Mouse (Mus musculus) lung, postnatal 10 days (tissue): ENCODE results near the gene Arhgap31.
A peak's percentile ranks its signal among the peaks of the same experiment; 100 is the strongest.

Experiments
- DNase-seq: peaks from one replicate; pipeline ENCODE4 v3.0.0; 2021

Gene Arhgap31

DNA sequence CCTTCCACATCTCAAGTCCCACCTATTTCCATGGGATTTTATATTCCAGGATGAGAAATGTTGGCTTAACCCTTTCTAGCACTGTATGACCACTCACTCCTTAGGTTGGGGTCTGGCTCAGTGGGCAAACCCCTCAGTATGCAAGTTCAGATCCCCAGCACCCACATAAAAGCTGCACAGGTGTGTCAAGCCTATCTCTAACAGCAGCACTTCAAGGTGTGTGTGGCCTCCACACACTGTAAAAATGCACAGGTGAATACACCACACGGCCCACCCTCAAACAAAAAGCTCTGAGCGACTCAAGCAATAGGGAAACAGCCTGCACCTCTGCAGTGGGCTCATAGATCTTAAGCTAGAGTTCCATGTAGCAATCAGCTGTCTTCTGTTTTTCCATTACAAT lies 117.0 kb downstream of the Arhgap31 start:
- no peak for DNase-seq

DNA sequence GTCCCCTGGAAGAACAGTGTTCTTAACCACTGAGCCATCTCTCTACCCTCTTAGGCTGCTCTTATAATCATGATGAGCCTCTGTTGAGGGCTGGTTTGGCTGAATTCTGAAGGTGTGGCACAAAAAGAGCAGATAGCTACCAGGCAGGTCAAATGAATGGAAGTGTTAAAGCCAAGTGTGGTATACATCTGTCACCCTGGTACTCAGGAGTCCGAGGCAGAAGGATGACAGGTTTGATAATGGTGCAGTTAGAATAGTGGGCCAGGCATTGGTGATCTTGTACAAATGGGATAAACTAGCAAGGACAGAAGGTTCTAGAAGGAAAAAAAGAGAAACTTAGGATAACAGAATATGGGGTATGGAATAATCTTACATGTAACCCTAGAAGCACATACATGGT lies 118.6 kb downstream of the Arhgap31 start:
- no peak for DNase-seq

DNA sequence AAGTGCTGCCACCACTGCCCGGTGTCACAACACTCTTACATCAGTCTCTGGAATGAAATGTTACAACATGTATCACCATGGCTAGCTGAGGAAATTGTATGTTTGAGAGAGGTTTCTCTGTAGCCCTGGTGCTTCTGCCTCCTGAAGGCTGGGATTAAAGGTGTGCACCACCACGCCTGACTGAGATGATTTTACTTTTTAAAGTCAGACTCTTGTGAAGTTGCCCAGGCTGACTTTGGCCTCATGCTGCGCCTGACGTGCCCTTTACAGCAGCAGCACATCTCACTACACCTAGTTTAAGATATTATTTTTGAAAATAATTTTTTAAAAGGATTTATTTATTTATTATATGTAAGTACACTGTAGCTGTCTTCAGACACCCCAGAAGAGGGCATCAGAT lies 120.1 kb downstream of the Arhgap31 start:
- no peak for DNase-seq

- no peak for DNase-seq
Observed at GRCm38 (mm10) chr16:38592026-38592678, 120.9 kb downstream of the Arhgap31 start.

- no peak for DNase-seq
Observed at GRCm38 (mm10) chr16:38591506-38591905, 121.6 kb downstream of the Arhgap31 start.

DNA sequence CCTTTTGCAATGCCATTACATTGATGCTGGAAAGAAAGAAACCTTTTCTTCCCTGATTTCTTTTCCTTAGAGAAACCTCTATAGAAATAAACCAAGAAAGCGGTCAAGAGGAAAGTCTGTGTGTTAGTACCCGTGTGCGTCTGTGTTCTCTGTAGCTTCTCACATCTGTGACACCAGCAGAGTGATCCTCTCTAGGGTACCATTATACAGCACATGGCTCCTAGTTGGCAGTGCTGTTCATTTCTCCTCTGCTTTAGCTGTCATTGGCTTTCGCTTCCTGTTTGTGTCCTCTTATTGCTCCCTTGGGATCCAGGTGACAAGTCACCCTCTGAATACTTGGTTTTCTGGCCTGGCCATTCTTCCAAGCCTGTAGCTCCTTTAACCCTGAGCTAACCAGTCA lies 125.5 kb downstream of the Arhgap31 start:
- no peak for DNase-seq

DNA sequence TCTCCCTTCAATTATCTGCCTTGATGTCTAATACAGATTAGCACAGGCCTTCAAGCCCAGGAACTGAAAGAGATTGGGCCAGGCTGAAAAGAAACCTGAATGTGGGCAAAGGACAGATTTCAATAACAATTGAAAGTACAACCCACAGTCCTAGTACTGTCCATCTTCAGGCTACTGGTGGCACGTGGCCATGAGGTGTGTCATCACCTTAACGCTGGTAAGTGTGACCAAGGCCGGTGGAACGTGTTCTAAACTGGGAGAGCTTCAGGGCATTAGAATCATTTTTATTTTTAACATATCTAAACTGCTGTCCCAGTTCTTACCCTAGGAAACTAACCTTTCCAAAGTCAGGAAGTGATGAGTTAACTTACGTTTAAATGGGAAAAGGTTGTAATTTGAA lies 125.9 kb downstream of the Arhgap31 start:
- DNase-seq, result no peak

DNA sequence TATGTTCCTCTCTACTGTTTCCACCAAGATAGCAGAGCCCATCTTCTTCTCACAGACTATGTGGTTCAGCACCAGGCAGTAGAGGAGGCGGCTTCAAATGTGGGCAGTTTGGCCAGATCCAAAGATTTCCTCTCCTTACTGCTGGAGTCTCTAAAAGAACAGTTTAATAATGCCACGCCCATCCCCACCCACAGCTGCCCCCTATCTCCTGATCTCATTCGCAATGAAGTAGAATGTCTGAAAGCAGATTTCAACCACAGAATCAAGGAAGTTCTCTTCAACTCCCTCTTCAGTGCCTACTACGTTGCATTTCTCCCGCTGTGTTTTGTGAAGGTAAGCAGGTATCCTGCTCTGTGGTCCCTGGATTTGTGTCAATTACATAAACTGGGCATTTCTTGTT lies 127.9 kb downstream of the Arhgap31 start:
- no peak for DNase-seq

DNA sequence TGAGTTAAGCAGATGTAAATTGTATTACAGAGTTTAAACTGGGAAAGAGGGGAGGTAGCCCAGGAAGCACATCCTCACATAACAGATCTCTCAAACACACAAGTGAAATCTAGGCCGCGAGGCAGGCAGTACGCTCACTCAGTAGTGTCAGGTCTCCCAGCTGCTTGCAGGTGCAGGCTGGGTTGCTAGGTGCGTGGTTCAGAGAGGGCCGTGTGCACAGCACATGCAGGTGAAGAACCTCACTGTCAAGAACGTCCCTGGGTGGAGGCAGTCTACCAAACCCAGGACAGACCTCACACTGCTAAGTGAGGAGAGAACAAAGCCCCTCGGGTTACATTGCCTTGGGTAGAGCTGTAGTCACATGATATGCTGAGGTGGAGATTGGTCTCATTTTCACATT lies 128.3 kb downstream of the Arhgap31 start:
- no peak for DNase-seq

DNA sequence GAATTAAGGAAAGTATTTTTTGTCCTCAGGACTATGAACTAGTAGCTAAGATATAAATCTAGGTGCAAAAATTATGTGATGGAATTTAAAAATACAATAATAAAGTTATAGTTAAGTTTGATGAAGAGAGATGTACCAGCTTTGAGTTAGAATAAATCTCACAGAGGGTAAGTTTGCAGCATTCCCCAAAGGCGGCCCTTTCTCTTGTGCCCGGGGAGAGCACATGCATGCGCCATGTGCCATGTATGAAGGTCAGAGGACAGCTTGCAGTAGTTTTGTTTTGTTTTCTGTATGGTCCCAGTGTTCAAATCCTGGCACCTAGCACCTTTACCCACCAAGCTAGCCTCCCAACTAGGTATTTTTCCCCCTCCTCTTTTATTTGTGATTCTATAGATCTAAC lies 141.6 kb downstream of the Arhgap31 start:
- DNase-seq, result no peak

GRCm38 (mm10) chr16:38568192-38568591 lies 144.9 kb downstream of the Arhgap31 start:
- DNase-seq, result no peak

GRCm38 (mm10) chr16:38563516-38563915 lies 149.6 kb downstream of the Arhgap31 start:
- no peak for DNase-seq

GRCm38 (mm10) chr16:38562968-38563327 lies 150.1 kb downstream of the Arhgap31 start:
- DNase-seq, result no peak

DNA sequence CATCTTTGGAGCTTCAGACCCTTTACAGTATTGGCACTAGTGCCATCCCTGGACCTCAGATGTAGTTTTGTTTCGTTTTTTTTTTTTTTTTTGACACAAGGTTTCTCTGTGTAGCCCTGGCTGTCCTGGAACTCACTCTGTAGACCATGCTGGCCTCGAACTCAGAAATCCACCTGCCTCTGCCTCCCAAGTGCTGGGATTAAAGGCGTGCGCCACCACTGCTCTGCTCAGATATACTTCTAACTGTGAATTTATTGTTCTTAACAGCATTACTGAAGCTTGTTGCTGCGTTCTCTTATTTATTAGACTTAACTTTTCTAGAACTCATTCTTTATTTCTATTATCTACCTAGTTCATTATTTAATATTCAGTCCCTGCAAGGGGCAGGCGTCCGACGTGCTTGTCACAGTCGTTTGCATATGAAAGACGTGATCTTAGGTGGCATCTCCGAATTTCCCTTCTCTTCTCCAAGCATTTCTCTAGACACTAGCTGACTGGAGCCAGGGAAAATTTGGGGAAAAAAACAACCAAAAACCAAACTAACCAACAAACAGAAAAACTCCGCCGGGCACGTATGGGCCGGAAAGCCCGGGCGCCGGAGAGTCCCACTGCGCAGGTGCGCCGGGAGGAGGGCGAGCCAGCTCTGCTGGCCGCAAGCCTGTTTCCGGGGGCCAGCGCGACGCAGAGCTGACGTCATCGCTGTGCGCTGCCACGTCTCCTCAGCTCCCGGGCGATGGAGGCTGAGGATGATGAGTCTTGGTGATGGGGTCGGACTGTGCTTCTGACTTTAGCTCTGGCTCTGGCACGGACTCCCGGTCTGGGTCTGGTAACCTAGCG lies 150.7 kb downstream of the Arhgap31 start:
- DNase-seq, result peak; percentile 96

DNA sequence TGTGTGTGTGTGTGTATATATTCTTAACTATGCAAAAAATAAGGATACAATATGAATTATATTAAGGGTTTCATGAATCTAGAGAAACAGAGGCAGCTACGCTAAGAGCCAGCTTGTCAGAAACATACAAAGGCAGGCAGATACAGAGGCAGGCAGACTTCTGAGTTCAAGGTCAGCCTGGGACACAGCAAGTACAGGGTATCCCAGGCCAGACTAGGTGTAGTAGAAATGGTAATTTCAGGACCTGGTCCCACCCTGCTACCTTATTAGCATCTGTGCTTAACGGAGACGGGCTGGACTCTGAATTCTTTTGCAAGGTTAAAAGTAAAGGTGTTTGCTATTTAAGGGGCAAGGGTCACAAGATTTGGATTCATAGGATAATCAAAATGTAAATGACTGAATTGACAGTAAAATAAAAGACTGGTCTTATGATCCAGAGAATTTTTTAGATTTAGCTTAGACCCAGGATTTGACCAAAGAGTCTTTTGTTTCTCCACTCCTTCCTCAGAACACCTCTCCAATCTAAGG lies 154.8 kb downstream of the Arhgap31 start, which contains the start of gene Tmem39a:
Gene Tmem39a, plus strand, starts transcription at position 478 of the 528 bp plus-strand sequence.
- no peak for DNase-seq

- no peak for DNase-seq
Observed at GRCm38 (mm10) chr16:38555988-38556387, 157.1 kb downstream of the Arhgap31 start.

DNA sequence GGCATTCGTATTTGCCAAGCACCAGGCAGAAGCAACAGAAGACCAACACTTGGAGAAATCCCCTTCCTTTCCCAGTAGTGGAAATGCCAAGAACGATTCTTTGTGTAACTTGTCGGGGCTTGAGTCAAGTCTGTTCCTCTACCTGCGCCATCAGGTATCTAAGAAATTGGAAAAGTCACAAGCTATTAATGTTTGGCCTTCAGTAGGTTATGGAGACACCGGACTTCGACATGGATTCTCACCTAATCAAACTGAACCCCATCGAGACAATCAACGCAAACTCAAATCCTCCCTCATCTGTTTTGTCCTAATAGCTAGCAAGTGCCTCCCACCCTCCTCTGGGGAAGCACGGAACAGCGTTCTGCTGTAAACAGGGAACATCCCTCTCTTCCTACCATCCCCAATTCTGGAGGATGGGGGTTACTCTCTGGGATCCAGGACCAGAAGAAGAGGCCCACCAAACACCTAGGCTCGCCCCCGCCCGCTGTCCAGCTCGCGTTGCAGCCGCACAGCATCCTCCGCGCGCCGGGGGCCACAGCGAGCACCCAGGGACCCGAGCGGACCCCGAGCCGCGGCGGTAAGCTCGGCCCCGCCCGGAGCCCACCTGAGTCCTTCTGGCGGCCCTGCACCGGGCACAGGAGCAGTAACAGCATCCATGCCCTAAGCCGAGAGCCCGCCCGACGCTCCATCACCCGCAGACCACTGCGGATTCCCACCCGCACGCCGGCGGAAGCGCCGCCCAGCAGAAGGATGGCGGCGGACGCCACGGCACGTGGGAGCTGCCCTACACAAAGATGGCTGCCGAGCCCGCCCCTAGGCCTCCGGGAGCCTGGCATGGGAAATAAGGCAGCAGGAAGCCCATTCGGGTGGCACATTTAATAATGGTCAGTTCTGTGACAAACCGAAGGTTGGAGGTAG lies 163.3 kb downstream of the Arhgap31 start, which contains the start of gene Poglut1:
Gene Poglut1, minus strand, starts transcription at position 780 of the 918 bp plus-strand sequence.
- peak; percentile 87 for DNase-seq
